Mouse (Mus musculus) MEL (cell line): ENCODE measurements at regions not wholly inside any gene's neighbourhood (a gene's known extent, or its start where the extent isn't known, plus 50 kb on each side); places are given as distances from the start of the nearest gene placed in this dataset.

Source experiments
- CTCF ChIP-seq, 3 experiments: IDR thresholded peaks in 2 of 3; conservative IDR thresholded peaks in 1 of 3; 2 replicates each; pipeline ENCODE4 v1.5.1; 2011 to 2012; ENCODE audit warnings: low read length in 3 of 3, low read depth in 2 of 3, mild to moderate bottlenecking in 2 of 3, improper control_type of control experiment in 1 of 3, inconsistent platforms in 1 of 3, mixed read lengths in 1 of 3, moderate library complexity in 1 of 3; ENCODE audit not compliant: control insufficient read depth in 1 of 3, insufficient read depth in 1 of 3, poor library complexity in 1 of 3, severe bottlenecking in 1 of 3
- POLR2A ChIP-seq, 2 experiments: IDR thresholded peaks; 2 replicates each; pipeline ENCODE4 v1.6.1; 2011 to 2012; ENCODE audit warnings: low read length in 2 of 2, mild to moderate bottlenecking in 2 of 2, control low read depth in 1 of 2, improper control_type of control experiment in 1 of 2, low read depth in 1 of 2, moderate library complexity in 1 of 2; ENCODE audit not compliant: control insufficient read depth in 1 of 2, insufficient read depth in 1 of 2, poor library complexity in 1 of 2
- SIN3A ChIP-seq: IDR thresholded peaks from 2 replicates; pipeline ENCODE4 v1.6.1; 2012; ENCODE audit warnings: low read length, improper control_type of control experiment, inconsistent platforms
- TCF12 ChIP-seq: IDR thresholded peaks from 2 replicates; pipeline ENCODE4 v1.6.1; 2014; ENCODE audit warnings: low read depth, mild to moderate bottlenecking, inconsistent platforms, low read length, improper control_type of control experiment, moderate library complexity
- USF2 ChIP-seq, 2 experiments: IDR thresholded peaks; 2 replicates each; pipeline ENCODE4 v1.6.1; 2011 to 2012; ENCODE audit warnings: improper control_type of control experiment in 2 of 2, low read length in 2 of 2, borderline replicate concordance in 1 of 2, inconsistent platforms in 1 of 2, low read depth in 1 of 2, mild to moderate bottlenecking in 1 of 2; ENCODE audit not compliant: insufficient read depth in 1 of 2
- ZNF384 ChIP-seq: IDR thresholded peaks from 2 replicates; pipeline ENCODE4 v1.6.1; 2012; ENCODE audit warnings: low read depth, mild to moderate bottlenecking, inconsistent platforms, low read length, improper control_type of control experiment

- TF ChIP-seq CTCF (IDR thresholded peaks at IDR 0.05 in 2 of 3, conservative IDR thresholded peaks at IDR 0.05 in 1 of 3; ENCODE audit: control insufficient read depth in 1 of 3, insufficient read depth in 1 of 3, low read depth in 2 of 3, low read length in 3 of 3, poor library complexity in 1 of 3, severe bottlenecking in 1 of 3), result no peak
- TF ChIP-seq ZNF384, result no peak
- TF ChIP-seq USF2 (IDR thresholded peaks at IDR 0.05; ENCODE audit: borderline replicate concordance in 1 of 2, insufficient read depth in 1 of 2, low read depth in 1 of 2, low read length in 2 of 2), result no peak
- no peak for TF ChIP-seq POLR2A (IDR thresholded peaks at IDR 0.05; ENCODE audit: control insufficient read depth in 1 of 2, insufficient read depth in 1 of 2, low read depth in 1 of 2, low read length in 2 of 2, poor library complexity in 1 of 2)
- no peak for TF ChIP-seq SIN3A
- TF ChIP-seq TCF12, result no peak
Measured at GRCm38 (mm10) chr7:58595951-58596350, 60.0 kb upstream of the Atp10a start.
